Mouse (Mus musculus): ENCODE data around the gene Duxf3.
"Not testable (repeated sequence)": the region's sequence is repeated elsewhere in the genome, so short reads cannot be mapped to it uniquely, and the experiment has no call there.

- not testable (repeated sequence) for TF ChIP-seq GATA1, TAL1 (IDR thresholded peaks at IDR 0.05; ENCODE audit: low read length)
Observed at GRCm38 (mm10) chr10:58227798-58228197, 4.7 kb downstream of the Duxf3 start.

Measured in erythroblast, embryonic 14.5 days (primary cell).